Mouse (Mus musculus) left cerebral cortex, postnatal 4 days (tissue): ENCODE measurements around the gene Rab27a. TPM values are rescaled to one million over a fixed set of nuclear protein-coding genes. Genes with fewer than 3 reads are reported as not detected.
A peak's percentile ranks its signal among the peaks of the same experiment; 100 is the strongest.
"Not testable (repeated sequence)": the region's sequence is repeated elsewhere in the genome, so short reads cannot be mapped to it uniquely, and the experiment has no call there.

Experiments used
- DNase-seq: peaks from one replicate; pipeline ENCODE4 v3.0.0-alpha.2; 2022
- intact Hi-C: fragments of 180-260 bp; cut with DNase I; formaldehyde crosslinking; loops from one replicate; pipeline ENCODE4 v1.15.1; 2025
- total RNA-seq, 2 experiments: library from RNA; stranded (reverse); gene quantifications; 2 replicates each; pipeline ENCODE4 v1.2.3; 2021

The Rab27a gene
- total RNA-seq, 2 experiments from 2014 or later = 2.9 to 4.7 TPM

DNA sequence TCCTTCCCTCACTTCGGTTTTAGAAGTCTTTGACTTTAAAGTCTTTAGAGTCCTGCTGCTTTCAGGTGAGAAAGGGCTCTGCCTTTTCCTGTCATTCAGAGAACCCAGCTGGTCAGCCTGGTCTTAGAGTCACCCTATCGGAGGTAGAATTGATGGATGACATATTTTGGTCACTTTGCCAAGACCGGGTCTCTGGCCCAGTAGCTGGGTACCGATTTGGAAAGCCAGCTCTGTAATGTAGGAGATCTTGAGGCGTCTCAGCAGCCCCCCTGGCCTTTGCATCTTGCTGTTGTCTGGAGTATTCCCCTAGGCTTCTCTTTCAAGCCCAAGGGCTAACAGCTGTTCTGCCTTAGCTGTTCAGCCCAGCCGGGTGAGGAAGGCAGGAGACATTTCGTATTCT is 550 bp downstream of the Rab27a start:
- intact Hi-C loops = loop anchor here (2.0 kb wide), 1 partner anchor 46 kb away; no protein-coding TSS in a partner anchor

GRCm38 (mm10) chr9:73045711-73046110 is 1.1 kb downstream of the Rab27a start:
- intact Hi-C loops = loop anchor here (2.0 kb wide), 1 partner anchor 45 kb away; no protein-coding TSS in a partner anchor
- no peak for DNase-seq

More for the DNA sequence above, 550 bp downstream of the Rab27a start:
- DNase-seq = no peak

DNA sequence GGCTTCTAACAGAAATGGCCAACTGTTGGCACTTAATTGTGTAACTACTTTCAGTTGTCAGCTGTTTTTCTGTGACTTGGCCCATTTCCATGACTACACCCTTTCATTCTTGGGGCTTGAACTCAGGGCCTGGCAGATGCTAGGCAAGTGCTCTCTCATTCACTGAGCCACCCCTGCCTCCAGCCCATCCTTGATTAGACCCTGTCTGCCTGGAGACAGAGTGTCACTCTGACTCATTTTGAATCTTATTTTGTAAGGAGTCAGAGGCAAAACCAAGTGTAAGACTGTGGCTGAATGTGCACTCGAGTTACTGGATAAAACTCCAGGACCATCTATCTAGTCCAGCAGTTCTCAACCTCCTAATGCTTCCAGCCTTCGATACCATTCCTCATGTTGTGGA is 3.3 kb downstream of the Rab27a start:
- intact Hi-C loops = no loop called here
- no peak for DNase-seq

DNA sequence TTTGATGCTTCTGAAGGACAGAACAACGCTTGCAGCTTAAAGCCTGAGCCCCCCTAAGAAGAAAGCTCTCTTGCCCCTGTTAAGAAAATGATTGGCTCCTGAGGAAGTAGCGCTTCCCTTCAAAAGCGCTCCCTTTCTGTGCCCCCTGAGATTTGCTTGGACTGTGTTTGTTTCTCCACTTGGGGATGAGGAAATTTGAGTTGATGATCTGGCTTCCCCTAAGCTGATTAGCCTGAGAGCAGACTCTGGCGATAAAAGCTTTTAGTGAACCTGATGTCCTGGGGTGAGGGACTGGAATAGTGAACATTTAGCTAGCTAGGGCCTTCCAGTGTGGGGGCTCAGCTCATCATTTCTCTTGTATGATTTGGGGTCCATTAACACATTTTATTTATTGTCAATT is 4.3 kb downstream of the Rab27a start:
- DNase-seq = no peak
- intact Hi-C loops = no loop called here

GRCm38 (mm10) chr9:73049833-73050232 is 5.2 kb downstream of the Rab27a start:
- intact Hi-C loops = no loop called here
- no peak for DNase-seq

GRCm38 (mm10) chr9:73050606-73051005 is 6.0 kb downstream of the Rab27a start:
- intact Hi-C loops = no loop called here
- no peak for DNase-seq

DNA sequence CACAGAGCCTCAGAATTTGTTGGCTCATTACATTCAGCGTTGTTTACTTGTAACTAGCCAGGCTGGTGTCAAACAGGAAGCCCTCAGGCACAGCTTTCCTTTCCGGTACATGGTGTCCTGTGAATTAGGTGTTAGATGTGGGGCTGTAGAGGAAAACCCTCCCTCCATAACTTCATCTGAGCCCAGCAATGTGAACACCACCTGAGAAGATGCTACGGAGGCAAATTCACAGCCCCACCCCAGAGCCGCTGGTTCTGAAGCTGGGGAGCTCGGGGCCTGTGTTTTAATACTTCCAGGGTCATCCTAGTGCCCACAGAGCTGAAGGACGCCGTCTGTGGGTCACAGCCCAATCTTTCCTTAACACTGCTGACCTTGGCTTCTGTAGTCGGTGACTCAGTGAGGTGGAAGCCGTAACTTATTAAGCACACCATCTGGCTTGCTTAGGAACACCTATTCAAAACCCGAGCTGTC is 10.8 kb downstream of the Rab27a start:
- DNase-seq = no peak
- intact Hi-C loops = no loop called here

- intact Hi-C loops = no loop called here
- no peak for DNase-seq
Observed at GRCm38 (mm10) chr9:73059224-73059623, 14.6 kb downstream of the Rab27a start.

DNA sequence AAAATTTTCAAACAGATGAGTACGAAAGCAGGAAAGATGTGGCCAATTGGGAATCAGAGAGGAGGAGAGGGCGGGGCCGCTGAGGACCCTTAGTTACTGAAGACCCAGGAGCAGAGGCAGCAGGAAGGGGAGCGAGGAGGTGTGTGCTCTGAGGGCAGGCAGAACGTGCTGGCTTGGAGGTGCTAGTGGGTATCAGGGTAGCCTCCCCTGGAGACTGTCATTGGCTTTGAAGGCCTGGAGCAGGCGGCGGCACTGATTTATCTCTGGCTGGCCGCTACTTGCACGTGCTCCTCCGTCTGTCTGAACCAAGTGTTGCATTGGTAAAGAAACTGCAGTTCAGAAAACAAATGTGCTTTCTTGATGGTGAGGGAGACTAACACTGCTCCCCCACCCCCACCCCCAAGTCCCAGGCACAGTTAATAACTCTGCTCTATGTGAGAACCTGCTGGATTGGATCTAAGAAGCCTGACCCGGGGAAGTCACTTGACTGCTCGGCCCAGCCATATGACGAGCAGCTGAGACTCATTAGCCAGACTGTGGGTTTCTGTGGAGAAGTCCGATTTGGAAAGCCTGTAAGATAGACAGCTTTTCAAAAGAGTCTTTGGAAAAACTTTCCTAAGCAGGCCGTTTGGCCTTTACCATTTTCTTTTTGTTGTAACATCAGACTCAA is 19.1 kb downstream of the Rab27a start:
- intact Hi-C loops = no loop called here
- no peak for DNase-seq

DNA sequence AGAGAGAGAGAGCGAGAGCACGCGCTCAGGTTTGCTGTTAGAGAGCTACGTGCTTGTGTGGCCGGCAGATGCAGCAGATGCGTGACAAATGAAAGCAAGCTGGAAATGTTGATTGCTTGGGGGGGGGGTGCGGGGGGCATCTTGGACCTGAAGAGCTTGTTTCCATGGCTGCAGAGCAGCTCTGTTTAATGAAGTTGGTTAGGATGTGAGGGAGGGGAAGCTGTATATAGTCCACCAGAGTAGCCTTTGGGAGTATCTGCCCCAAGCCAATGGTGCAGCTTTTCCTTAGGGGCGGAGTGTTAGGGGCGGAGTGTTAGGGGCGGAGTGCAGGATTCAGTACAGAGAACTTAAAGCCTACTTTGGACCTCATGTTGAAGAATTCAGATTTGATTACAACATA is 22.4 kb downstream of the Rab27a start:
- intact Hi-C loops = no loop called here
- no peak for DNase-seq

DNA sequence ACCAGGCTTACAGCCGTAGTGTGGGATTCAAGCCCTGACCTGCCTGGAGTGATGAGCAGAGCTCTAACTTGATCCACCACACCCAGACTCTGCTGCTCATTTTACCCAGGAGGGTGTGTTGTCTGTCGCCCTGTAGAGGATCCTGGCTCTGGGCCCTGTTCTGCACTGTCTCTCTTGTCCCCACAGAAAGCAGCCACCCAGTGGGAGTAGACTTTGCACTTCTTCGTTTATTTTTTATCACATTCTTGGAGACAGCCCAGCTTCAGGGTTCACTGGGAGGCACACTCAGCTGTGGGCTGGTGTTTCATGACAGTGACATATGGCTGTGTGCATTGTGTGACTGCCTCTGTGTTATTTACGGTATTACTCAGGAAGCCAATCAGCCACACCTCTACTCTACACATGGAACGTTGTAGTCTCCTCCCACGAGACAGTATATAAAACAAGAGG is 23.6 kb downstream of the Rab27a start:
- no peak for DNase-seq
- intact Hi-C loops = no loop called here

DNA sequence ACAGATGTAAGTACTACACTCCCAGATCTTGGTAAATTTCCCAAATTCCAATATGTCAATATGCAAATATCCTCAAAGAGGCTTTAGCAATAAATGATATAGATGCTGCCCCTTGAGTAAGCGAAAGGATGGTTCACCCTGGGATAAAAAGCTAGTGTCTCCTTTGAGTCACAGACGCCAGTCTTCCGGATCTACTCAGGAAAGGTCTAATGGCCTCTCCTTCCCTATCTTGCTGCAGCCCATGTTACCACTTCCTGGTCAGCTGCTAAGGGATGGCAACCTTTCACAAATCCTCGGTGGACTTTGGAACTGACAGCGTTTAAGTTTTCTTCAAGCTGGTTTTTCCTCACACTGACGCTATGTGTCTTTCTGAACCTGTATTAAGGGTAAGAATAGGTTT is 24.0 kb downstream of the Rab27a start:
- no peak for DNase-seq
- intact Hi-C loops = no loop called here

GRCm38 (mm10) chr9:73070971-73071659 is 26.5 kb downstream of the Rab27a start:
- DNase-seq = no peak
- intact Hi-C loops = no loop called here

DNA sequence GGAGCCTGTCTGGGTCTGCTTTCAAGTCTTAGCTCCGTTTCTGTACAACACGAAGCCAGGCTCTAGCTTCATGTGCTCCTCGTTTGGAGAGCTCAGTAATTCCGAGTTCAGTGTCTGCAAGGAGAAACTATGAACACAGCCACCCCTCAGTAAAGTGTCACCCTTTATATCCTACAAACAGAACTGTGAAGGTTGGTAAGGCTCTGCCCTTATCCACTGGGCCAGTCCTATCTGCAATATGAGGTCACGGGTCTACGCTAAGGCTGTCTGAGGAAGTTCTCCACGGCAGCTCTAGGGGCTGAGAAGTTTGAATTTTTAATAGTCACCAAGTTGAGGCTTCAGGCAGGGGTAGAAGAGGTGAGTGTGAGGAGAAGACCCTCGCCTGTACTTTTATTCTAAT is 27.8 kb downstream of the Rab27a start:
- no peak for DNase-seq
- intact Hi-C loops = no loop called here

DNA sequence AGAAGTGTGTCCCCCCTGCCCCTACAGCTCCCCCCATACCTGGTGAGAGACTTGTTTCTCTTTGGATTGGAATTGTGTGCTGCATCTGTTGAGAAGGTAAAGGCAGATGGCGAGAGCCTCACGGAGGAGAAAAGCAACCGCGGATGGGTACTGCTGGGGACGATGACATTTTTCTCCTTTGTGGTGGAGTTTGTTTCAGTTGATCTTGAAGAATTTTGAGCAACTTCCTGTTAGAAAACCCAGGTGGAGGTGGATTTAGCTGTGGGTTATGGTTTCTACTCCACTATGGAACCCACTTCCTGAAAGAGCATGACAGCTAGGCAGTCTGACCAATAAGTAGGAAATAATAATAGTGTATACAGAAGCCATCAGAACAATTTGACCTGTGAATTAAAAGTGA is 28.5 kb downstream of the Rab27a start:
- intact Hi-C loops = no loop called here

GRCm38 (mm10) chr9:73079349-73079748 is 34.7 kb downstream of the Rab27a start:
- intact Hi-C loops, DNase-seq: not testable (repeated sequence)

More for the DNA sequence above, 28.5 kb downstream of the Rab27a start:
- no peak for DNase-seq

GRCm38 (mm10) chr9:73079801-73080325 is 35.2 kb downstream of the Rab27a start:
- DNase-seq = no peak
- intact Hi-C loops = loop anchor here (10.0 kb wide), 1 partner anchor 315 kb away; no protein-coding TSS in a partner anchor

DNA sequence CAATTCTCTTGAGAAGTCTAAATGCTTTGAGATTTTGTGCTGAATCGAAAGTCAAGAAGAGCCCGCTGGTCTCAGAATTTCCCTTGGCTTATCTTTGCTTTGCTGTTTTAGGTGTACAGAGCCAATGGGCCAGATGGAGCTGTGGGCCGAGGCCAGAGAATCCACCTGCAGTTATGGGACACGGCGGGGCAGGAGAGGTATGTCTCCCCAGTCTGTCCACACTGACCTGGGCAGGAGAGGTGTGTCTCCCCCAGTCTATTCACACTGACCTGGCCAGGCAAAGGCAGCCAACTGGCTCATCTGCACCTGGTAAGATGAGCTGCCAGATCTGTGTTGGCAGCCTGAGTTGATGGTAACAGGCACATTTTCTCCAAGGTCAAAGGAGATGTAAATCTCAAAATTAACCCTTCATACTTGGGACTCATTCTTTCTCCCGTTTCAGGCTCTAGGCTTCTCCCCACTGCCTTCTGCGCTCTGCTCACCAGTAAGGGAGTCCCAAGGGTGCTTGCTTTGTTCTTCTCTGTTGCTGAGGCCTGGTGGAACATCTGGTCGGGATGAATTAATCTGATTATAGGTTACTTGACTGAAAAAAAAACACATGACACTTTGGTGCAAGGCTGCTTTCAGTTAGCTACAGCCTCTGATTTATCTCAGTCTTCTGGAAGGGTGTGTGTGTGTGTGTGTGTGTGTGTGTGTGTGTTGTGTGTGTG is 37.8 kb downstream of the Rab27a start:
- intact Hi-C loops = loop anchor here (10.0 kb wide), 1 partner anchor 318 kb away; no protein-coding TSS in a partner anchor

DNA sequence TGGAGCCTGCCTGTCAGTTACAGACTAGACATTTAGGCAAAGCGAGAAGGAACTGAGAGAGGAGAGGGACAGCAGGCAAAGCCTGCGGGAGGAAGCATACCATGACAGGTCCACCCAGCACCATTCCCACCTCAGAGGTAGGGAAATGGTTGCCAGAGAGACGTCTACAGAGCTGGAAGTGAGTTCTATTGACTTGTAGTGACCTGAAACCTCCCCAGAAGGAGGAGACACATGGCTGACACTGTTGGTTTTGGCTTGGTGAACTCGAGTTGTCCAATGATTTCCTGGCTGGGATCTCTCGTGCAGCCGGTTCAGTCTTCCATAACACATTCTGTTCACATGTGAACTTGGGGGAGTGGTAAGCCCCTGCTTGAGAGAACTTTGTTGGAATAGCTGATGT is 39.3 kb downstream of the Rab27a start:
- intact Hi-C loops = loop anchor here (10.0 kb wide), 1 partner anchor 319 kb away; no protein-coding TSS in a partner anchor
- DNase-seq = no peak

More for the DNA sequence above, 37.8 kb downstream of the Rab27a start:
- peak; percentile 45 for DNase-seq

DNA sequence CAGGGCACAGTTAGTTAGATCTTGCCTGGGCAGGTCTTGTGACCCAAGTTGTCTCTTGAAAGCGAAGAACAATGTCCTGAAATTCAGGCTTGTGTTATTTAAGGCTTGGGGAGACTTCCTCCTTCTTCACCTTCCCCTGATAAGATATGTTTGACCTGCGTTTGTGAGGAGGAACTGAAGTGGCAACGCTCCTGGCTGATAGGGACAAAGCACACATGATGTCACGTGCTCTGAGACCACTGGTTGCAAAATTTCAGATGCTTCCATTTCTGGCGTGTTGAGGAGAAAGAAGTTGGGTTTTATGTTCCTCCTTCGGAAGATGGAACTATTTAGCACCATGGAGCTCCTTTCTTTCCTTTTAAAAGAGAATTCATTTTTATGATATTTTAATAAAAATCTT is 41.2 kb downstream of the Rab27a start:
- intact Hi-C loops = loop anchor here (10.0 kb wide), 1 partner anchor 321 kb away; no protein-coding TSS in a partner anchor
- no peak for DNase-seq

DNA sequence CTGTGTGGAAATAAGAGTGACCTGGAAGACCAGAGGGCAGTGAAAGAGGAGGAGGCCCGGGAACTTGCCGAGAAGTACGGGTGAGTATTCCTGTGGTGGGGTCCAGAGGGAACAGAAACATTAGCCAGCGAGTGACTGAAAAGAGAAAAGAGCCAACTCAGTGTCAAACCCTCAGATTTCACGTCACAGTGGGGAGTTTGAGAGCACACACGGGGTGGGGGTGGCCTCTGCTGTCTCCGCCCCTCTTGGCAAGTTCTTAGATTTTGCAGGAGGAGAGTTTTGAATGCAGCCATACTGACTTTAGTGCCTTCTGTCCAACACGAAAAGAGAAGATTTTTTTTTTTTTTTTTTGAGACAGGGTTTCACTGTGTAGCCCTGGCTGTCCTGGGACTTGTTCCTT is 42.5 kb downstream of the Rab27a start:
- DNase-seq = no peak

More for the DNA sequence above, 42.5 kb downstream of the Rab27a start:
- intact Hi-C loops = loop anchor here (10.0 kb wide), 1 partner anchor 322 kb away; no protein-coding TSS in a partner anchor
